Mouse (Mus musculus) spleen, postnatal 14 days (tissue): ENCODE data around the gene Rara.

Experiments used
- DNase-seq, 2 experiments: peaks; one replicate each; pipeline ENCODE4 v3.0.0; 2021 to 2022; ENCODE audit warnings: low spot score in 2 of 2

The Rara gene

GRCm38 (mm10) chr11:98952111-98952510 is 24.5 kb downstream of the Rara start:
- no peak for DNase-seq

GRCm38 (mm10) chr11:98952736-98953135 is 25.1 kb downstream of the Rara start:
- DNase-seq: no peak

GRCm38 (mm10) chr11:98953361-98953760 is 25.7 kb downstream of the Rara start:
- no peak for DNase-seq

- DNase-seq: no peak
Observed at GRCm38 (mm10) chr11:98953835-98954320, 26.3 kb downstream of the Rara start.

GRCm38 (mm10) chr11:98954373-98954772 is 26.8 kb downstream of the Rara start:
- DNase-seq: no peak

- no peak for DNase-seq
Observed at GRCm38 (mm10) chr11:98954801-98955706, 27.4 kb downstream of the Rara start.

- no peak for DNase-seq
Observed at GRCm38 (mm10) chr11:98955707-98956235, 28.2 kb downstream of the Rara start.

- DNase-seq: no peak
Observed at GRCm38 (mm10) chr11:98956340-98956739, 28.7 kb downstream of the Rara start.

GRCm38 (mm10) chr11:98959437-98960312 is 32.1 kb downstream of the Rara start:
- DNase-seq: no peak

GRCm38 (mm10) chr11:98960313-98960906 is 32.8 kb downstream of the Rara start:
- peak in 1 of 2 experiments; percentile 38 for DNase-seq

- peak in 1 of 2 experiments; percentile 2 for DNase-seq
Observed at GRCm38 (mm10) chr11:98961051-98961592, 33.5 kb downstream of the Rara start.

- DNase-seq: no peak
Observed at GRCm38 (mm10) chr11:98961766-98962165, 34.1 kb downstream of the Rara start.

GRCm38 (mm10) chr11:98962421-98963095 is 34.9 kb downstream of the Rara start:
- no peak for DNase-seq

- DNase-seq: no peak
Observed at GRCm38 (mm10) chr11:98963191-98964021, 35.8 kb downstream of the Rara start.

GRCm38 (mm10) chr11:98964201-98964615 is 36.6 kb downstream of the Rara start:
- no peak for DNase-seq

- no peak for DNase-seq
Observed at GRCm38 (mm10) chr11:98964616-98965415, 37.2 kb downstream of the Rara start.

- DNase-seq: no peak
Observed at GRCm38 (mm10) chr11:98965416-98966077, 37.9 kb downstream of the Rara start.

GRCm38 (mm10) chr11:98966499-98967141 is 39.0 kb downstream of the Rara start:
- no peak for DNase-seq
